Mouse (Mus musculus) gastrocnemius, postnatal 36 days (tissue): ENCODE results near the gene Ak2. TPM values are rescaled to one million over a fixed set of nuclear protein-coding genes. Genes with fewer than 3 reads are reported as not detected.

Source experiments
- DNase-seq, 2 experiments: peaks; one replicate each; pipeline ENCODE4 v3.0.0; 2022
- intact Hi-C: fragments of 180-260 bp; cut with DNase I; formaldehyde crosslinking; loops from one replicate; pipeline ENCODE4 v1.15.1; 2025
- long read RNA-seq, 2 experiments: library from polyadenylated mRNA; stranded (forward); transcript quantifications; one replicate each; pipeline ENCODE4 v2.0.0; 2021
- total RNA-seq, 2 experiments: library from RNA; stranded (reverse); gene quantifications; 2 replicates each; pipeline ENCODE4 v1.2.3; 2021

Gene Ak2
- total RNA-seq = 10 to 100 TPM; 28.1 to 34.1 TPM
- long read RNA-seq, experiment 1, transcript Ak2-201 (6 exons, 986 nt) = major isoform, 48 of 65 reads
- long read RNA-seq, experiment 1, transcript Ak2-202 (7 exons, 1,781 nt) = minor isoform, 6 of 65 reads
- long read RNA-seq, experiment 1, partial matches to known transcripts = 8 of 65 reads
- long read RNA-seq, experiment 1, other reads (novel, unspliced or antisense) = 3 of 65 reads
- long read RNA-seq, experiment 2, transcript Ak2-201 (6 exons, 986 nt) = major isoform, 46 of 61 reads
- long read RNA-seq, experiment 2, transcript Ak2-202 (7 exons, 1,781 nt) = minor isoform, 8 of 61 reads
- long read RNA-seq, experiment 2, partial matches to known transcripts = 3 of 61 reads
- long read RNA-seq, experiment 2, other reads (novel, unspliced or antisense) = 4 of 61 reads

- DNase-seq = no peak
- intact Hi-C loops = no loop called here
Measured at GRCm38 (mm10) chr4:128991500-128992008, at the start of gene Ak2. TSS of gene Ak2 (plus strand) at chr4:128991958.

DNA sequence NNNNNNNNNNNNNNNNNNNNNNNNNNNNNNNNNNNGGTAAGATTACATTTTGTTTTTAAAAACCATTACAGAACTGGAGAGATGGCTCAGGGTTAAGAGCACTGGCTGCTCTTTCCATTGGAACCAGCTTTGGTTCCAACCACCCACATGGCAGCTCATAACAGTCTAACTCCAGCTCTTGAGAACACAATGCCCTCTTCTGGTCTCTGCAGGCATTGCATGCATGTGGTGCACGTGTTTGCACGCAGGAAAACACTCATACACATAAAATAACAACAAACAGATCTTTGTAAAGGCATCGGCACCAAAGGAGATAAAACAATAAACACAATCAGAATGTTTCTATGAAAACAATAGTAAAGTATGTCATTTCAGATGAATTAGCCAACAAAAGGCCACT lies 49.4 kb upstream of the Ak2 start:
- DNase-seq = no peak
- intact Hi-C loops = no loop called here

DNA sequence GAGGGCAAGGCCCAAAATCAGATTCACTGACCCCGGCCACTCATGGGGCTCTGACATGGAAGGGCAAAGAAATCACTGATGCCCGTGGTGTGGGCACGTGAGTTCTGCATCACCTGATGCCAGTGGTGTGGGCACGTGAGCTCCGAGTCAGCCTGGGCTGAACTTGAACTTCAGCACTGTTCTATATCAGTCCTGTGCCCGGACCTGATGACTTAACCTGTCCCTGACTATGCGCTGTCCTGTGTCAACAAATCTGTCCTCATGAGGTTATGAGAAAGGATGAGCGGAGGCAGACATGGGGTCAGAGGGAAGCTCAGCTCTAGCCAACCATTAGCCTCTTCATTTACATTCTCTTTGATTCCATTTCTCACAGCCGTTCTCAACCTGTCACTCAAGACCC lies 45.0 kb upstream of the Ak2 start:
- DNase-seq = no peak
- intact Hi-C loops = no loop called here

DNA sequence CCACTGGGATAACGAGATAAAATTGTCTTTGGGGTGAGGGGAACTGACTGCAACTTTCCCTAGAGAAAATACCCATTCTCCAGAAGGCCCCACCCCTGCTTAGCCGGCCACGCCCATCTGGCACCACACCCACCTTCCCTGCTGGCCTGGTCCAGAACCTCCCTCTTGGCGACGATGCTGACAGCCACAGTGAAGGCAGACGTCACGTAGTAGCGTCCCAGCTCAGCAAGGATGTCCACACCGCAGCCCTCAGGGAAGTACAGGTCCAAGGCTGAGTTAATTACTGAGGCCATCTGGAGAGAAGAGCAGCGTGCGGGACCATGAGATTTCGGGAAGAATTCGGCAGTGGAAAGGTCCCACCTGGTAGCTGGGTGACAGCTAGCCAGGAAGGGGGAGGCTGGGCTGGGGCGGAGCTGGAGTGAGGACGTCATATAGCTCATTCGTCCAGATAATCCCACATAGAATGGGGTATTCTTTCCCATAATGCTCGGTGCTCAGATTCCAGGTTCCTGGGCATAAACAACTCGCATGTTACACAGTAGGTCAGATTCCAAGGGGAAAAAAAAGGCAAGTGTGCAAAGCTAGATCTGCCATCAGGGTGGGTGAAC lies 44.3 kb upstream of the Ak2 start:
- intact Hi-C loops = no loop called here
- DNase-seq = no peak

- intact Hi-C loops = no loop called here
- no peak for DNase-seq
Measured at GRCm38 (mm10) chr4:128948137-128948674, 43.6 kb upstream of the Ak2 start.

DNA sequence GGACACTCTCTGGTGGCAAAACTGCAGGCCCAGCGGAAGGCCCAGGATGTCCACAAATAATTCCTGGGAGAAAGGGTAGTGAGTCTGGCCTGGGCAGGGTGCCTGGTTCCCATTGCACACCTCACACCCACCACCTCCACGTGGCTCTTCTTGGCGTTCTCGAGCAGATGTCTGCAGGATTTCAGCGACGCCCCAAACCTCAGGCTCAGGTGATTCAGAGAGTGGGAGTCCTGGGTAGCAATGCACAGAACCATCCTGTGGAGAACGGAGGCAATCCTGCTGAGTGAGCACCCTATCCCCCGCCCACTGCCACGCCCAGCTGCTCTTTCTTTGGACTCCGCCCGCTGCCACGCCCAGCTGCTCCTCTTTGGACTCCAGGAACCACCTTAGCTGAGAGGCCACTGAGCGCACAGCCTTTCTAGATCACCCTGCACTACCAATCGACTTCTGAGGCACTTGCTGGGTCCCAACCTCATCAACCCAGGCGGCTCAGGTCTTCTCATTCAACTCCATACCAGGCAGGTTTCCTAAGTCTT lies 42.2 kb upstream of the Ak2 start:
- no peak for DNase-seq
- intact Hi-C loops = no loop called here

- no peak for DNase-seq
- intact Hi-C loops = no loop called here
Measured at GRCm38 (mm10) chr4:128950461-128950860, 41.3 kb upstream of the Ak2 start.

- DNase-seq = no peak
- intact Hi-C loops = no loop called here
Measured at GRCm38 (mm10) chr4:128953851-128954250, 37.9 kb upstream of the Ak2 start.

DNA sequence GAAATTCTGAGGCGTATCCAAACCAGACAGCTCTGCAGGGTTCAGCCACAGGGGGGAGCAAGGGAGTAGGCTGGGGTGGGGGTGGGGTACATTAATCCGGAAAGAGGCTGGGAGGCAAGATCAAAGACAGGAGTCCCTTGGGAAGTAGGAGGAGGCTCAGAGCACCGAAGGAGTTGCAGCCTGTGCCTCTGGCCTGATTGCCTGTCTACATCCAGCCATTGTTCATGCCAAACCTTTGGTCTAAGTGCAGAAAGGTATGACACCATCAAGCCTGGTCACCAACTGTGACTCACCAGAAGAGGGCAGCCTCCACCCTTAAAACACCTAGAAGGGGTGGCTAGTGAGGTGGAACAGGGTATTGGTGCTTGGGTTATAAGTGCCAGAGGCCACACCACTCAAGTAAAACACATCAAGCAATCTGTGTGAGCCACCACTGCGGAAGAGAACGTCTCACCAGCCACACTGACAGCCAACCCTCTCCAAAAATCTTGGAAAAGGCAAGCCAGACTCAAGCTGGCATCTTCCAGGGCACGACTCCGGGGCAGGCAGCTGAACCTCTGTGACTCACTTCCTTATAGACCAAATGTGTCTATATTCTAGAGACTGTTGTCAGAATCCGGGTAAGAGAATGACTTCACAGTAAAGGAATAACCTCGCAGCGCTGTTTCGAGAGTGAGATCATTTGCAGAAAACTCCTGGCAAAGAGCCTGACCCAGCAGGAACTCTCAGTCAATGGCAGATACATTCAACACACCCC lies 34.4 kb upstream of the Ak2 start:
- no peak for DNase-seq
- intact Hi-C loops = no loop called here

DNA sequence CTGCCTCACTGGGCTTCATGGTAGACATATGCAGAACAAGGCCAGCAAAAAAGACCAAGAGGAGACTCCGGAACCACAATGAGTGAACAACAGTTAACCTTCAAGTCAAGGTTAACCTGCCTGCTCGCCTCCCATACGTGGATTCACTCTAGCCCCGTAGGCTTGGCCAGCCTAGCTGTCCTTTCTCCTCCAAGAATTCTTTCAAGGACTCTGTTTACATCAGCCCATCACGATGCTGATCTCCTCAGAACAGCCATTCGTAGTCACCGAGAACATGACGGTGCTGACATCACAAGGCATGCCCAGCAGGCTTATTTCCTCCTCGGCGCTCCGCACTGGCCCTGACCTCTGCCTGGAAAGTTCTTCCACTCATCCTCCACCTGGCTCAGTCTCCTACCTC lies 33.6 kb upstream of the Ak2 start:
- intact Hi-C loops = no loop called here
- DNase-seq = no peak

- intact Hi-C loops = no loop called here
- no peak for DNase-seq
Measured at GRCm38 (mm10) chr4:128958849-128959248, 32.9 kb upstream of the Ak2 start.

GRCm38 (mm10) chr4:128959676-128960075 lies 32.1 kb upstream of the Ak2 start:
- intact Hi-C loops = no loop called here

GRCm38 (mm10) chr4:128961301-128962028 lies 30.3 kb upstream of the Ak2 start:
- intact Hi-C loops = no loop called here
- no peak for DNase-seq

More at GRCm38 (mm10) chr4:128959676-128960075, 32.1 kb upstream of the Ak2 start:
- DNase-seq = no peak

- DNase-seq = peak; percentile 83 to 93
- intact Hi-C loops = no loop called here
Measured at GRCm38 (mm10) chr4:128962029-128962925, 29.5 kb upstream of the Ak2 start, which contains the start of gene Azin2. TSS of gene Azin2 (minus strand) at chr4:128962442.

DNA sequence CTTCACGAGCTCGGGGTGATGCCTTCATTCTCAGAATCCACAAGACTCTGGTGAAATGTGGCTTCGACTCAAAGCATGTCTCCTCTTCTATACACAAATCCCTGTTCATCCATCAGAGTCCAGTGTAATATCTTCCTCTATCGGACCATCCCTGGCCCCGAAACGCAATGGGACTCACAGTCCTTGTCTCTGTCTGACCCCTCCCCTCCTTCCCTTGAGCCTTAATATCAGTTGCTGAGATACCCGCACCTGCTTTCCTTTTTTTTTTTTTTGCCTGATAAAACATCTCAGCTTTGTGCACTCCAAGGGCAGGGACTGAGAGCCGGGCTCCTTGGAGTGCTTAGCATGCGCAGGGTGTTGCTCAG lies 28.9 kb upstream of the Ak2 start:
- no peak for DNase-seq
- intact Hi-C loops = no loop called here

DNA sequence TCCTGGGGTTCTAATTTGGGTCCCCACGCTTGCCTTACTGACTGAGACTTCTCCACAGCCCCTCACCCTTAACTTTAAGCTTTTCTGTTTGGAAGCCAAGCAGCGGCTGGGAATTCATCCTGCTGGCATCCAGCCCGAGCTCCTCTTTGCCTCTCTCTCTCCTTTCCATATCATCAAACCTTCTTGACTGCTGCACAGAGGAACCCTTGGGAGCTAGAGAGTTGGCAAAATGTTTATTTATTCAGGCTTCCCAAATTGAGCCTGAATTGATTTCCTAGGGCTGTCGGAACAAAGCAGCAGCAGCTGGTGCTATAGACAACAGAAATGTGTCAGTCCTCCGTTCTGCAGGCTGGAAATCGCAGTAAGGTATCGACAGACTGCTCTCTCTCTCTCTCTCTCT lies 25.0 kb upstream of the Ak2 start:
- no peak for DNase-seq
- intact Hi-C loops = no loop called here

- intact Hi-C loops = no loop called here
- DNase-seq = no peak
Measured at GRCm38 (mm10) chr4:128969081-128969480, 22.7 kb upstream of the Ak2 start.

DNA sequence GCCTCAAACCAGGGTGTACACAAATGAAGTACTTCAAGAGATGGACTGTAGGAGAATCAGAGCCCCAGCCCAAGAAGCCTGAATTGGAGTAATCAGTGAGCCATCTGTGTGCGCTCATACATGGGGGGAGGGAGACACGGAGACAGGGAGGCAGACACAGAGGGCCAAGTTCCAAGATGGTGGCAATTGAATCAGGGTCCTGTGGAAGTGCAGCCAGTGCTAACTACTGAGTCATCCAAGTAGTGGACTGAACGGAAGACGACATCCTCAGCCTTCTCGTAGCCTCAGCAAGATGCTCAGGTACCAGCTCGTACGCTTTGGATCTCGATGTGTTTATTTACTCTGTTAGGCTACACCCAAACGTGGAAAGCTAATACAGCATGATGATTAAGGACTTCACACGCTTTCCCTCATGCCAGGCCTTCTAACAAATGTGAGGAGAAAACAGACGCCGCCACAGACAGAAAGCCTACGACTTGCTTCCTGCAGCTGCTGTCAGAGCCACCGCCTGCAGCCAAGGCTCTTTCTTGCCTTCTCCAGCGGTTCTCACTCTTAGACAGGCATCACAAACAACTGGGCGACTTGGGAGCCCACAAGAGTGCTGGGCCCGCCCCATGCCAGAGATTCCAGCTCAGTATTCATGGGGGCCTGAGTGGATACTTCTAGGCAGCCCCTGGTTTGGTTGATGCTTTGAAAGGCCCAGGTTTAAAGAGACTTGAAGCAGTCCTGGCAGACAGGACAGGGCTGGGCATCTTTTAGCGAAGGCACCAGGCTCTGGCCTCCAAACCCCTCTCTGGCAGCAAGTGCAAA lies 21.9 kb upstream of the Ak2 start:
- intact Hi-C loops = loop anchor here (2.0 kb wide), 1 partner anchor 117 kb away; no protein-coding TSS in a partner anchor
- no peak for DNase-seq
